Mouse (Mus musculus) liver, postnatal 0 days (tissue): ENCODE results near the gene Tacc2.

Experiments
- CTCF ChIP-seq: sonication (generic); IDR thresholded peaks from 2 replicates; pipeline ENCODE4 v1.5.1; 2016; ENCODE audit warnings: antibody characterized with exemption, low read depth
- EP300 ChIP-seq: IDR thresholded peaks from 2 replicates; pipeline ENCODE4 v1.6.1; 2016; ENCODE audit warnings: antibody characterized with exemption, low read depth, mild to moderate bottlenecking

DNA sequence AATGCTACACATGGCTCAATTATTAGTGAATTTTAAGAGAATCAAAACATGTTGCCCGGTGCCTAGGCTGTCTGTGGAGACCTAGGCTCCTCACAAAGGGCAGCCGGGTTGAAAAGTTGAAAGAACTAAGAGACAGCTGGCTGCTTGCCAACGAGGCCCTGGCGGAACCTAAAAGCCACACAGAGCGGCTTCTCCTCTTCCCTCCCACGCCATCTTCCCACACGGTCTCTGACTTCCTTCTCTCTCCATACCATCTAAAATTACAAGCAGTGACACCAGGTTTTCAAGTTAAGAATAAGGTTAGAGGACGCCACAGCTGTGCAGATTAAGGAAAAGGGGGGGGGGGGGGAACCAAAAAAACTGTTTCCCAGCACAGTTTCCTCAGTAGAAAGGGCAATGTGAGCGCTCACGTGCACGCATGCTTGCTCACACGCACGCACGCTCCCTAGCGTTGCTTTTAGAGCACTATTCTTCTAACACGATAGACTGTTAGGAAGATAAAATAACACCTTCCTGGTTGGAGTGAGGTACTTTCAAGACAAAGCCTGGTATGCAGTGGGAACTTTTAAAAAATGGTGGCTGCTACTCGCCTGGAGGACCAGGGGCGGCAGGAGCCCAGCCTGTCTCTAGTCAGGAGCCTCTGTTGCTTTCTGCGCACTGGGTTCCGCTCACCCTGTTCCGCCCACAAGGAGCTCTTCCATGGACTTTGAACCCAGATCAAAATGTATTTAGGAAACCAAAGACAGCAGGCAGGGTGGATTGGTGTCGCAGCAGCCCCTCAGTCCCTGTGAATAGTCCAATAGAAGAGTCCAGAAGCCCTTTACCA, 54.5 kb downstream of the Tacc2 start:
- TF ChIP-seq CTCF (peak; percentile 19; the same call in 1 of the 2 replicates), EP300 (no peak)
